Mouse (Mus musculus) liver, embryonic 15.5 days (tissue): ENCODE results near the gene Hnrnpab. TPM values are rescaled to one million over a fixed set of nuclear protein-coding genes. Genes with fewer than 3 reads are reported as not detected.
A peak's percentile ranks its signal among the peaks of the same experiment; 100 is the strongest.
"Not testable (repeated sequence)": the region's sequence is repeated elsewhere in the genome, so short reads cannot be mapped to it uniquely, and the experiment has no call there.

ENCODE experiments used
- ATAC-seq: fragments of 200-750 bp; cut with Nextera tagmentation; 2 replicates; pipeline ENCODE4 v1.8.0; 2017; ENCODE audit warnings: moderate number of reproducible peaks, mild to moderate bottlenecking, moderate library complexity; ENCODE audit not compliant: insufficient read depth
- H3K27ac ChIP-seq: fragments of 300-500 bp; sonication (generic); replicated peaks from 2 replicates; pipeline ENCODE4 v1.5.1; 2015; ENCODE audit warnings: mild to moderate bottlenecking, inconsistent platforms
- H3K27me3 ChIP-seq: fragments of 300-500 bp; sonication (generic); 2 replicates; pipeline ENCODE4 v1.6.1; 2015; ENCODE audit warnings: mild to moderate bottlenecking, inconsistent platforms
- H3K36me3 ChIP-seq: fragments of 300-500 bp; sonication (generic); replicated peaks from 2 replicates; pipeline ENCODE4 v1.6.1; 2015; ENCODE audit warnings: moderate library complexity, mild to moderate bottlenecking, inconsistent platforms
- H3K4me1 ChIP-seq: fragments of 300-500 bp; sonication (generic); replicated peaks from 2 replicates; pipeline ENCODE4 v1.6.1; 2015; ENCODE audit warnings: inconsistent platforms
- H3K4me2 ChIP-seq: fragments of 300-500 bp; sonication (generic); 2 replicates; pipeline ENCODE4 v1.6.1; 2015; ENCODE audit warnings: moderate library complexity, mild to moderate bottlenecking, inconsistent platforms
- H3K4me3 ChIP-seq: fragments of 300-500 bp; sonication (generic); replicated peaks from 2 replicates; pipeline ENCODE4 v1.5.1; 2015; ENCODE audit warnings: mild to moderate bottlenecking, inconsistent platforms
- H3K9ac ChIP-seq: fragments of 300-500 bp; sonication (generic); 2 replicates; pipeline ENCODE4 v1.6.1; 2015; ENCODE audit warnings: moderate library complexity, mild to moderate bottlenecking, inconsistent platforms
- H3K9me3 ChIP-seq: fragments of 300-500 bp; sonication (generic); replicated peaks from 2 replicates; pipeline ENCODE4 v1.6.1; 2016; ENCODE audit warnings: inconsistent platforms
- whole genome bisulfite sequencing: fragments of 180-500 bp; shearing (Covaris S2); methylation state at CpG from one replicate; pipeline ENCODE4 v1.1.7; 2015; ENCODE audit warnings: mixed read lengths; ENCODE audit not compliant: insufficient replicate concordance; 5-methylcytosine and 5-hydroxymethylcytosine counted together
- polyA plus RNA-seq: library from polyadenylated mRNA; unstranded; fragments of >200 nt; fragmentation: Nextera tagmentation; extraction: Ambion mirVana; gene quantifications from 2 replicates; pipeline ENCODE4 v1.2.1, GENCODE M21; 2015

Gene Hnrnpab
- polyA plus RNA-seq, 1 experiment from 2014 or later, result 171 TPM

- Histone ChIP-seq H3K9ac (no peak overlapping the region), H3K9me3 (no peaks in the 10 kb centered on the region), H3K36me3 (peaks cover 6% of the 10 kb centered on the region; the same call in 1 of the 2 replicates), H3K4me2 (no peak overlapping the region), H3K27me3 (peaks cover 6% of the 10 kb centered on the region; the same call in 1 of the 2 replicates), H3K4me1 (peaks cover 58% of the 10 kb centered on the region), H3K27ac (no peak overlapping the region), H3K4me3 (no peak overlapping the region)
- 75% methylated on average over 3 of the region's 3 CpGs for WGBS
- no peak for ATAC-seq
Measured at GRCm38 (mm10) chr11:51633721-51634120, 27.1 kb upstream of the Hnrnpab start.

- not testable (repeated sequence) for H3K4me3 ChIP-seq, H3K4me2 ChIP-seq, H3K9me3 ChIP-seq, ATAC-seq, H3K27me3 ChIP-seq, H3K27ac ChIP-seq, H3K9ac ChIP-seq
- Histone ChIP-seq H3K4me1 (peaks cover 57% of the 10 kb centered on the region), H3K36me3 (peaks cover 10% of the 10 kb centered on the region; the same call in 1 of the 2 replicates)
- 75% methylated on average over 7 of the region's 7 CpGs for WGBS
Measured at GRCm38 (mm10) chr11:51633200-51633599, 26.6 kb upstream of the Hnrnpab start.

GRCm38 (mm10) chr11:51632130-51632753 is 25.6 kb upstream of the Hnrnpab start:
- Histone ChIP-seq H3K27ac (no peak overlapping the region), H3K27me3 (no peaks in the 10 kb centered on the region), H3K36me3 (peaks cover 19% of the 10 kb centered on the region), H3K4me2 (no peak overlapping the region), H3K9ac (no peak overlapping the region), H3K9me3 (no peaks in the 10 kb centered on the region), H3K4me1 (peaks cover 49% of the 10 kb centered on the region), H3K4me3 (no peak overlapping the region)
- ATAC-seq, result no peak
- 56% methylated on average over 6 of the region's 6 CpGs for WGBS

- Histone ChIP-seq H3K27me3 (no peaks in the 10 kb centered on the region), H3K36me3 (peaks cover 41% of the 10 kb centered on the region), H3K4me3 (no peak overlapping the region), H3K9ac (no peak overlapping the region), H3K4me2 (no peak overlapping the region), H3K27ac (no peak overlapping the region), H3K4me1 (peaks cover 42% of the 10 kb centered on the region), H3K9me3 (no peaks in the 10 kb centered on the region)
- WGBS, result 48% methylated on average over 15 of the region's 15 CpGs
- no peak for ATAC-seq
Measured at GRCm38 (mm10) chr11:51629651-51630314, 23.1 kb upstream of the Hnrnpab start.

GRCm38 (mm10) chr11:51627907-51628306 is 21.3 kb upstream of the Hnrnpab start:
- Histone ChIP-seq H3K27ac (no peak overlapping the region), H3K4me3 (no peak overlapping the region), H3K9me3 (no peaks in the 10 kb centered on the region), H3K9ac (no peak overlapping the region), H3K36me3 (peaks cover 60% of the 10 kb centered on the region), H3K27me3 (no peaks in the 10 kb centered on the region), H3K4me1 (peaks cover 31% of the 10 kb centered on the region), H3K4me2 (no peak overlapping the region)
- ATAC-seq, result no peak
- 77% methylated on average over 8 of the region's 8 CpGs for WGBS

- Histone ChIP-seq H3K9ac (no peak overlapping the region), H3K4me3 (no peak overlapping the region), H3K4me1 (peaks cover 31% of the 10 kb centered on the region), H3K9me3 (no peaks in the 10 kb centered on the region), H3K27ac (no peak overlapping the region), H3K27me3 (no peaks in the 10 kb centered on the region), H3K36me3 (peaks cover 62% of the 10 kb centered on the region), H3K4me2 (no peak overlapping the region)
- ATAC-seq, result no peak
- 87% methylated on average over 9 of the region's 9 CpGs for WGBS
Measured at GRCm38 (mm10) chr11:51627425-51627824, 20.8 kb upstream of the Hnrnpab start.

- H3K9me3 ChIP-seq, result no peaks in the 10 kb centered on the region
- H3K4me1 ChIP-seq, result peaks cover 42% of the 10 kb centered on the region
- H3K4me3 ChIP-seq, result no peak overlapping the region
- H3K27ac ChIP-seq, result 0 out of 2 replicates have a peak overlapping the region, but pooled peaks have one; percentile 14
- 56% methylated on average over 5 of the region's 5 CpGs for WGBS
- peak; percentile 52; the same call in 1 of the 2 replicates for ATAC-seq
- no peak overlapping the region for H3K4me2 ChIP-seq
- peaks cover 72% of the 10 kb centered on the region for H3K36me3 ChIP-seq
- no peaks in the 10 kb centered on the region for H3K27me3 ChIP-seq
- H3K9ac ChIP-seq, result no peak overlapping the region
Measured at GRCm38 (mm10) chr11:51625187-51625820, 18.7 kb upstream of the Hnrnpab start.

GRCm38 (mm10) chr11:51622971-51623491 is 16.4 kb upstream of the Hnrnpab start:
- Histone ChIP-seq H3K9ac (no peak overlapping the region), H3K4me2 (no peak overlapping the region), H3K4me3 (no peak overlapping the region), H3K4me1 (peaks cover 54% of the 10 kb centered on the region), H3K27ac (no peak overlapping the region), H3K27me3 (no peaks in the 10 kb centered on the region), H3K9me3 (no peaks in the 10 kb centered on the region), H3K36me3 (peaks cover 66% of the 10 kb centered on the region)
- ATAC-seq, result no peak
- WGBS, result 74% methylated on average over 7 of the region's 7 CpGs

GRCm38 (mm10) chr11:51621776-51622175 is 15.1 kb upstream of the Hnrnpab start:
- 84% methylated on average over 2 of the region's 2 CpGs for WGBS
- no peak overlapping the region for H3K27ac ChIP-seq
- no peak overlapping the region for H3K4me3 ChIP-seq
- H3K36me3 ChIP-seq, result peaks cover 53% of the 10 kb centered on the region
- no peak overlapping the region for H3K4me2 ChIP-seq
- H3K27me3 ChIP-seq, result no peaks in the 10 kb centered on the region
- H3K4me1 ChIP-seq, result peaks cover 60% of the 10 kb centered on the region
- ATAC-seq, result no peak
- H3K9ac ChIP-seq, result no peak overlapping the region
- no peaks in the 10 kb centered on the region for H3K9me3 ChIP-seq

GRCm38 (mm10) chr11:51620084-51620483 is 13.4 kb upstream of the Hnrnpab start:
- no peak for ATAC-seq
- Histone ChIP-seq H3K27ac (peak overlapping the region; percentile 65; the same call in 1 of the 2 replicates), H3K27me3 (no peaks in the 10 kb centered on the region), H3K9ac (peak overlapping the region; percentile 67), H3K4me3 (peak overlapping the region; percentile 79), H3K4me1 (peaks cover 64% of the 10 kb centered on the region), H3K36me3 (peaks cover 38% of the 10 kb centered on the region), H3K9me3 (no peaks in the 10 kb centered on the region), H3K4me2 (peak overlapping the region; percentile 92)
- WGBS, result 1% methylated on average over 11 of the region's 11 CpGs
